Mouse (Mus musculus): ENCODE measurements around the gene Gm5580.
A peak's percentile ranks its signal among the peaks of the same experiment; 100 is the strongest.
"Not testable (repeated sequence)": the region's sequence is repeated elsewhere in the genome, so short reads cannot be mapped to it uniquely, and the experiment has no call there.

The Gm5580 gene

GRCm38 (mm10) chr6:116550841-116551240, at the start of gene Gm5580:
Gm5580 (plus strand) TSS chr6:116551141.
- DNase-seq (ENCODE audit: extremely low read depth, low read depth) = not testable (repeated sequence)

- not testable (repeated sequence) for DNase-seq (ENCODE audit: extremely low read depth, low read depth)
These were observed 44.5 kb upstream of the Gm5580 start, which contains the start of gene Olfr212 for GRCm38 (mm10) chr6:116506302-116507003. Olfr212 (plus strand) TSS chr6:116506516.

- DNase-seq (ENCODE audit: extremely low read depth, low read depth) = no peak
These were observed 36.1 kb upstream of the Gm5580 start for GRCm38 (mm10) chr6:116514832-116515231.

GRCm38 (mm10) chr6:116538156-116538555, 12.8 kb upstream of the Gm5580 start, which contains the start of gene Olfr213:
Olfr213 (plus strand) TSS chr6:116538456.
- no peak for DNase-seq (ENCODE audit: extremely low read depth, low read depth)

GRCm38 (mm10) chr6:116542500-116542899, 8.4 kb upstream of the Gm5580 start:
- peak; percentile 3 for DNase-seq (ENCODE audit: extremely low read depth, low read depth)

- DNase-seq (ENCODE audit: extremely low read depth, low read depth) = no peak
These were observed 3.0 kb downstream of the Gm5580 start, which contains the start of gene Olfr214 for GRCm38 (mm10) chr6:116553935-116554334. Olfr214 (plus strand) TSS chr6:116554235.

- DNase-seq (ENCODE audit: extremely low read depth, low read depth) = no peak
These were observed 4.0 kb downstream of the Gm5580 start for GRCm38 (mm10) chr6:116554952-116555351.

GRCm38 (mm10) chr6:116569834-116570233, 18.9 kb downstream of the Gm5580 start:
- peak; percentile 24 for DNase-seq (ENCODE audit: extremely low read depth, low read depth)

GRCm38 (mm10) chr6:116584095-116584494, 33.2 kb downstream of the Gm5580 start, which contains the start of gene Olfr215:
Olfr215 (minus strand) TSS chr6:116584195.
- no peak for DNase-seq (ENCODE audit: extremely low read depth, low read depth)

GRCm38 (mm10) chr6:116600969-116601368, 50.0 kb downstream of the Gm5580 start:
- not testable (repeated sequence) for DNase-seq (ENCODE audit: extremely low read depth, low read depth)
